Mouse (Mus musculus) myocyte (in vitro differentiated cells): Measurements from ENCODE around the gene Igf2bp3. TPM values are rescaled to one million over a fixed set of nuclear protein-coding genes. Genes with fewer than 3 reads are reported as not detected.

Source experiments
- H3K27me3 ChIP-seq: one replicate; pipeline ENCODE4 v1.6.1; 2011; ENCODE audit not compliant: control insufficient read depth, insufficient read depth, insufficient read length
- H3K36me3 ChIP-seq: one replicate; pipeline ENCODE4 v1.6.1; 2011; ENCODE audit not compliant: control insufficient read depth, insufficient read depth
- H3K4me2 ChIP-seq: one replicate; pipeline ENCODE4 v1.6.1; 2011; ENCODE audit warnings: low read depth, control low read depth
- H3K4me3 ChIP-seq: one replicate; pipeline ENCODE4 v1.5.1; 2011; ENCODE audit warnings: mild to moderate bottlenecking, control low read depth, moderate library complexity
- H3K79me2 ChIP-seq: one replicate; pipeline ENCODE4 v1.6.1; 2011; ENCODE audit not compliant: control insufficient read depth, insufficient read depth
- H3ac ChIP-seq: one replicate; pipeline ENCODE4 v1.6.1; 2011; ENCODE audit not compliant: control insufficient read depth, insufficient read length
- CEBPB ChIP-seq: IDR thresholded peaks from 2 replicates; pipeline ENCODE4 v1.6.1; 2011; ENCODE audit warnings: mild to moderate bottlenecking, moderate library complexity; ENCODE audit not compliant: poor library complexity, insufficient read depth, severe bottlenecking
- E2F4 ChIP-seq: IDR thresholded peaks from one replicate; pipeline ENCODE4 v1.6.1; 2011; ENCODE audit warnings: mild to moderate bottlenecking, control low read depth, moderate library complexity; ENCODE audit not compliant: insufficient read depth
- MAX ChIP-seq: IDR thresholded peaks from one replicate; pipeline ENCODE4 v1.6.1; 2011; ENCODE audit warnings: low read depth, mild to moderate bottlenecking, control low read depth
- MYOD1 ChIP-seq, 3 experiments: IDR thresholded peaks; one replicate each; pipeline ENCODE4 v1.6.1; 2011; ENCODE audit warnings: control low read depth in 2 of 3, low read depth in 2 of 3, mild to moderate bottlenecking in 2 of 3, moderate library complexity in 1 of 3; ENCODE audit not compliant: insufficient read length in 2 of 3, control insufficient read depth in 1 of 3
- MYOG ChIP-seq, 3 experiments: IDR thresholded peaks; one replicate each; pipeline ENCODE4 v1.6.1; 2011; ENCODE audit warnings: control low read depth in 2 of 3, low read depth in 2 of 3, mild to moderate bottlenecking in 2 of 3; ENCODE audit not compliant: insufficient read length in 2 of 3, control insufficient read depth in 1 of 3, insufficient read depth in 1 of 3
- POLR2A ChIP-seq: IDR thresholded peaks from one replicate; pipeline ENCODE4 v1.6.1; 2011; ENCODE audit warnings: low read depth, mild to moderate bottlenecking, control low read depth, moderate library complexity; ENCODE audit not compliant: insufficient read length
- POLR2AphosphoS2 ChIP-seq: IDR thresholded peaks from one replicate; pipeline ENCODE4 v1.6.1; 2011; ENCODE audit warnings: low read depth, control low read depth; ENCODE audit not compliant: insufficient read length
- REST ChIP-seq: IDR thresholded peaks from one replicate; pipeline ENCODE4 v1.6.1; 2011; ENCODE audit warnings: mild to moderate bottlenecking, control low read depth, moderate library complexity; ENCODE audit not compliant: insufficient read depth, insufficient read length
- SRF ChIP-seq: IDR thresholded peaks from one replicate; pipeline ENCODE4 v1.6.1; 2011; ENCODE audit warnings: low read depth; ENCODE audit not compliant: control insufficient read depth, insufficient read length
- TCF12 ChIP-seq: IDR thresholded peaks from one replicate; pipeline ENCODE4 v1.6.1; 2011; ENCODE audit warnings: mild to moderate bottlenecking, control low read depth; ENCODE audit not compliant: poor library complexity, insufficient read depth, severe bottlenecking
- TCF3 ChIP-seq: IDR thresholded peaks from one replicate; pipeline ENCODE4 v1.6.1; 2011; ENCODE audit warnings: low read depth, control low read depth; ENCODE audit not compliant: insufficient read length
- USF1 ChIP-seq: IDR thresholded peaks from one replicate; pipeline ENCODE4 v1.6.1; 2011; ENCODE audit warnings: low read depth, mild to moderate bottlenecking, control low read depth, moderate library complexity
- polyA plus RNA-seq: library from polyadenylated mRNA; unstranded; fragments of >200 nt; fragmentation: generic; extraction: Trizol; gene quantifications from one replicate; pipeline ENCODE4 v1.2.1, GENCODE M21; 2012; ENCODE audit warnings: missing spikeins

Igf2bp3 gene
- polyA plus RNA-seq, 1 experiment: 0.26 TPM

GRCm38 (mm10) chr6:49119462-49120135, 95.2 kb downstream of the Igf2bp3 start:
- Histone ChIP-seq H3ac (no peak overlapping the region), H3K4me2 (no peak overlapping the region), H3K36me3 (no peaks in the 10 kb centered on the region), H3K79me2 (no peaks in the 10 kb centered on the region), H3K4me3 (no peak overlapping the region), H3K27me3 (no peaks in the 10 kb centered on the region)
- no peak for TF ChIP-seq MAX
- no peak for TF ChIP-seq TCF3
- no peak for TF ChIP-seq USF1
- no peak for TF ChIP-seq E2F4
- TF ChIP-seq MYOD1 (IDR thresholded peaks at IDR 0.05; ENCODE audit: control insufficient read depth in 1 of 3, insufficient read length in 2 of 3, low read depth in 2 of 3): no peak
- TF ChIP-seq POLR2A: no peak
- no peak for TF ChIP-seq TCF12
- no peak for TF ChIP-seq CEBPB
- TF ChIP-seq POLR2AphosphoS2: no peak
- no peak for TF ChIP-seq SRF
- TF ChIP-seq MYOG (IDR thresholded peaks at IDR 0.05; ENCODE audit: control insufficient read depth in 1 of 3, insufficient read depth in 1 of 3, insufficient read length in 2 of 3, low read depth in 2 of 3): no peak
- TF ChIP-seq REST: no peak

- no peak for TF ChIP-seq USF1
- TF ChIP-seq POLR2AphosphoS2: no peak
- H3ac ChIP-seq: no peak overlapping the region
- no peaks in the 10 kb centered on the region for H3K27me3 ChIP-seq
These were observed 96.3 kb downstream of the Igf2bp3 start for GRCm38 (mm10) chr6:49118446-49118845.

GRCm38 (mm10) chr6:49116241-49116640, 98.5 kb downstream of the Igf2bp3 start:
- no peak overlapping the region for H3K4me3 ChIP-seq
- H3ac ChIP-seq: no peak overlapping the region
- no peaks in the 10 kb centered on the region for H3K27me3 ChIP-seq
- H3K4me2 ChIP-seq: no peak overlapping the region
- no peaks in the 10 kb centered on the region for H3K79me2 ChIP-seq
- TF ChIP-seq POLR2A: no peak
- no peak for TF ChIP-seq E2F4
- TF ChIP-seq MYOD1 (IDR thresholded peaks at IDR 0.05; ENCODE audit: control insufficient read depth in 1 of 3, insufficient read length in 2 of 3, low read depth in 2 of 3): no peak
- no peak for TF ChIP-seq TCF3
- TF ChIP-seq MYOG (IDR thresholded peaks at IDR 0.05; ENCODE audit: control insufficient read depth in 1 of 3, insufficient read depth in 1 of 3, insufficient read length in 2 of 3, low read depth in 2 of 3): no peak
- no peak for TF ChIP-seq POLR2AphosphoS2
- TF ChIP-seq REST: no peak
- no peaks in the 10 kb centered on the region for H3K36me3 ChIP-seq

More at GRCm38 (mm10) chr6:49118446-49118845, 96.3 kb downstream of the Igf2bp3 start:
- Histone ChIP-seq H3K79me2 (no peaks in the 10 kb centered on the region), H3K4me2 (no peak overlapping the region), H3K36me3 (no peaks in the 10 kb centered on the region), H3K4me3 (no peak overlapping the region)

GRCm38 (mm10) chr6:49115550-49115949, 99.2 kb downstream of the Igf2bp3 start:
- TF ChIP-seq POLR2A: no peak
- TF ChIP-seq POLR2AphosphoS2: no peak
- no peak for TF ChIP-seq TCF12
- TF ChIP-seq REST: no peak
- TF ChIP-seq CEBPB: no peak
- TF ChIP-seq MYOG (IDR thresholded peaks at IDR 0.05; ENCODE audit: control insufficient read depth in 1 of 3, insufficient read depth in 1 of 3, insufficient read length in 2 of 3, low read depth in 2 of 3): no peak
- TF ChIP-seq MYOD1 (IDR thresholded peaks at IDR 0.05; ENCODE audit: control insufficient read depth in 1 of 3, insufficient read length in 2 of 3, low read depth in 2 of 3): no peak
- no peak for TF ChIP-seq SRF
- H3K36me3 ChIP-seq: no peaks in the 10 kb centered on the region
- no peak overlapping the region for H3ac ChIP-seq
- no peaks in the 10 kb centered on the region for H3K27me3 ChIP-seq
- H3K4me2 ChIP-seq: no peak overlapping the region
- no peaks in the 10 kb centered on the region for H3K79me2 ChIP-seq
- no peak overlapping the region for H3K4me3 ChIP-seq

- Histone ChIP-seq H3K4me2 (no peak overlapping the region), H3K27me3 (no peaks in the 10 kb centered on the region), H3K79me2 (no peaks in the 10 kb centered on the region)
These were observed 100.3 kb downstream of the Igf2bp3 start for GRCm38 (mm10) chr6:49114457-49114856.

More at GRCm38 (mm10) chr6:49114457-49114856, 100.3 kb downstream of the Igf2bp3 start:
- Histone ChIP-seq H3K36me3 (no peaks in the 10 kb centered on the region), H3ac (no peak overlapping the region), H3K4me3 (no peak overlapping the region)
- TF ChIP-seq POLR2A (no peak), SRF (no peak), MYOD1 (IDR thresholded peaks at IDR 0.05; ENCODE audit: control insufficient read depth in 1 of 3, insufficient read length in 2 of 3, low read depth in 2 of 3) (no peak), MYOG (IDR thresholded peaks at IDR 0.05; ENCODE audit: control insufficient read depth in 1 of 3, insufficient read depth in 1 of 3, insufficient read length in 2 of 3, low read depth in 2 of 3) (no peak), E2F4 (no peak)
